Mouse (Mus musculus) natural killer cell, adult 2 months (primary cell): ENCODE measurements around the gene Serpina3k.
"Not testable (repeated sequence)": the region's sequence is repeated elsewhere in the genome, so short reads cannot be mapped to it uniquely, and the experiment has no call there.

Experiments used
- DNase-seq, 2 experiments: peaks; one replicate each; pipeline ENCODE4 v3.0.0; 2022; ENCODE audit warnings: low spot score in 2 of 2

Gene Serpina3k

DNA sequence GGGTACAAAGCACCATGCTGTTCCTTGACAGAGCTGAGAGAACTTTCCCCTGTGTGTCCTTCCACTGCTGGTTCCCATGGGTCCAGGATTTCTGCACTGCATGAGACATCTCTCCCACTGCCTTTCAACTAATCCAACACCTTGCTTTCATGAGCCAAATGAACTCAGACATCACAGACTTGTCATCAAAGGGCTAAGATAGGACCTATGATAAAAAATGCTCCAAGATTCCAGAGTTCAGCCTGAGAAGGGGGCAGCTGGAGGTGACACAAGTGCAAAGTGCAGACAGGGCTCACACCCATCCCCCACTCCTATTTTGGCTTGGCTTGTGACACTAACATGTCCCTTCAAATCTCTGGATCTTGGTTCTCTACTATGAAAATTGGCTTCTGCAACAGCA, 50.2 kb downstream of the Serpina3k start:
- DNase-seq: no peak

DNA sequence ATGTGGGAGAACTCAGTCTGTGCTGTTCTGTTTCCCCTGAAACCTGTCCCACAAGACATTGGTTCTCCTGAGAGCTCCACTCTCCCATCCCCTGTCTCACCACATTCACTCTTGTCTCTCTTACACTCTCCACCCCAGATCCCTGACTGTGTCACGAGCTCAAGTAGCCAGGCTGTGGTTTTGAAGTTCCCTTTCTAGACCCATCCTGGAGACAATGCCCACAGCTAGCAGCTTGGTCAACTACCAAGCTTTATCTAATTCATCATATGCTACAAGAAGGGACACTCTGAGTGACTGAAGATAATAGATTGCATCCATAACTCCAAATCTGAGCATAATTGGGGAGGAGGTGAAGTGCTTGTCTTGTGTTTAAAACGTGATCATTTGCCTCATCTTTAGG, 52.8 kb downstream of the Serpina3k start:
- not testable (repeated sequence) for DNase-seq
